Mouse (Mus musculus) ovary, adult 18-20 months (tissue): Measurements from ENCODE around the gene Hoxb6.

ENCODE experiments used
- DNase-seq: peaks from one replicate; pipeline ENCODE4 v3.0.0; 2022; ENCODE audit warnings: low spot score, mixed read lengths

Hoxb6 gene

GRCm38 (mm10) chr11:96285771-96286738 lies 6.2 kb upstream of the Hoxb6 start, which contains the start of gene Hoxb7:
Gene Hoxb7, plus strand, starts transcription at chr11:96286623.
- DNase-seq = no peak

- DNase-seq = no peak
These were observed 5.4 kb upstream of the Hoxb6 start for GRCm38 (mm10) chr11:96286739-96287385.

- no peak for DNase-seq
These were observed 4.9 kb upstream of the Hoxb6 start for GRCm38 (mm10) chr11:96287411-96287810.

- DNase-seq = no peak
These were observed 3.6 kb upstream of the Hoxb6 start for GRCm38 (mm10) chr11:96288455-96289221.

GRCm38 (mm10) chr11:96289293-96289692 lies 3.0 kb upstream of the Hoxb6 start:
- no peak for DNase-seq

GRCm38 (mm10) chr11:96289837-96290236 lies 2.4 kb upstream of the Hoxb6 start:
- no peak for DNase-seq

- DNase-seq = no peak
These were observed 1.4 kb upstream of the Hoxb6 start for GRCm38 (mm10) chr11:96290705-96291355.

GRCm38 (mm10) chr11:96292565-96293301 lies 457 bp downstream of the Hoxb6 start:
- no peak for DNase-seq

- DNase-seq = no peak
These were observed 1.1 kb downstream of the Hoxb6 start for GRCm38 (mm10) chr11:96293302-96293921.

- DNase-seq = no peak
These were observed 2.2 kb downstream of the Hoxb6 start for GRCm38 (mm10) chr11:96294245-96295091.

- DNase-seq = no peak
These were observed 3.0 kb downstream of the Hoxb6 start for GRCm38 (mm10) chr11:96295092-96295835.

GRCm38 (mm10) chr11:96296997-96297396 lies 4.7 kb downstream of the Hoxb6 start:
- DNase-seq = no peak

- no peak for DNase-seq
These were observed 5.2 kb downstream of the Hoxb6 start for GRCm38 (mm10) chr11:96297428-96297827.

- DNase-seq = no peak
These were observed 5.8 kb downstream of the Hoxb6 start for GRCm38 (mm10) chr11:96297968-96298635.

- DNase-seq = no peak
These were observed 6.8 kb downstream of the Hoxb6 start for GRCm38 (mm10) chr11:96298895-96299667.

- no peak for DNase-seq
These were observed 7.5 kb downstream of the Hoxb6 start for GRCm38 (mm10) chr11:96299781-96300180.

- no peak for DNase-seq
These were observed 8.2 kb downstream of the Hoxb6 start for GRCm38 (mm10) chr11:96300354-96301063.
